Mouse (Mus musculus) left cerebral cortex, adult 6 months (tissue): ENCODE measurements around the gene Gm8113. TPM values are rescaled to one million over a fixed set of nuclear protein-coding genes. Genes with fewer than 3 reads are reported as not detected.

Experiments
- long read RNA-seq, 2 experiments: library from polyadenylated mRNA; unstranded; transcript quantifications; one replicate each; pipeline ENCODE4 v2.0.0; 2019 to 2020
- polyA plus RNA-seq: library from polyadenylated mRNA; unstranded; fragments of <200 nt; fragmentation: Nextera tagmentation; gene quantifications from 2 replicates; pipeline ENCODE4 v1.2.3, GENCODE M21; 2021

The Gm8113 gene
- not detected in 2 replicates for polyA plus RNA-seq
- long read RNA-seq, experiment 1, partial matches to known transcripts: 0 of 1 reads
- long read RNA-seq, experiment 1, other reads (novel, unspliced or antisense): 1 of 1 reads
- long read RNA-seq, experiment 2: 0 reads

GRCm38 (mm10) chr14:43924688-43925403, at the start of gene Gm8113:
Gene Gm8113, plus strand, starts transcription at chr14:43925390.

GRCm38 (mm10) chr14:43875417-43875816, 49.8 kb upstream of the Gm8113 start, which contains the start of gene Ear1:
Gene Ear1, minus strand, starts transcription at chr14:43875517.

GRCm38 (mm10) chr14:43923459-43923858, 1.7 kb upstream of the Gm8113 start, which contains the start of gene Ear10:
Gene Ear10, minus strand, starts transcription at chr14:43923559.

GRCm38 (mm10) chr14:43956769-43957168, 31.6 kb downstream of the Gm8113 start, which contains the start of gene Ang5:
Gene Ang5, plus strand, starts transcription at chr14:43957069.

Other genes starting within 250 kb of the Gm8113 start
- not detected in 2 replicates for gene Gm8165, start 248.2 kb upstream of the Gm8113 start, polyA plus RNA-seq
- 0.38 and 0.42 TPM in 2 replicates for gene Gm7324, start 227.6 kb upstream of the Gm8113 start, polyA plus RNA-seq
- gene Gm16506, start 197.9 kb upstream of the Gm8113 start, polyA plus RNA-seq: not detected in 2 replicates
- gene Gm6526, start 177.5 kb upstream of the Gm8113 start, polyA plus RNA-seq: not detected in 2 replicates
- not detected in 2 replicates for gene Gm8180, start 140.6 kb upstream of the Gm8113 start, polyA plus RNA-seq
- not detected in 2 replicates for gene Ear1, start 49.9 kb upstream of the Gm8113 start, polyA plus RNA-seq
- not detected in 2 replicates for gene Ear10, start 1.8 kb upstream of the Gm8113 start, polyA plus RNA-seq
- not detected in 2 replicates for gene Ang5, start 31.7 kb downstream of the Gm8113 start, polyA plus RNA-seq
- gene Ang6, start 76.9 kb downstream of the Gm8113 start, polyA plus RNA-seq: not detected in 2 replicates
- 0.16 TPM in 1 of 2 replicates, not detected in the other for gene Ear2, start 177.3 kb downstream of the Gm8113 start, polyA plus RNA-seq
- not detected in 2 replicates for gene Gm3327, start 198.5 kb downstream of the Gm8113 start, polyA plus RNA-seq